Mouse (Mus musculus) MEL (cell line): ENCODE measurements around the gene Zfp27. TPM values are rescaled to one million over a fixed set of nuclear protein-coding genes. Genes with fewer than 3 reads are reported as not detected.

Source experiments
- DNase-seq: peaks from one replicate; pipeline ENCODE4 v3.0.0; 2011; ENCODE audit warnings: low read depth, low spot score
- H3K27ac ChIP-seq: 2 replicates; pipeline ENCODE4 v1.5.1; 2012; ENCODE audit warnings: low read depth, mild to moderate bottlenecking, control low read depth, low read length, moderate library complexity; ENCODE audit not compliant: control insufficient read depth
- H3K27me3 ChIP-seq, 2 experiments: fragments of 150-350 bp in 1 of 2; sonication (generic) in 1 of 2; 2 replicates each; pipeline ENCODE4 v1.6.1; 2012; ENCODE audit warnings: low read length in 2 of 2, mild to moderate bottlenecking in 2 of 2, improper control_type of control experiment in 1 of 2, moderate library complexity in 1 of 2; ENCODE audit not compliant: insufficient read depth in 2 of 2, control insufficient read depth in 1 of 2
- H3K36me3 ChIP-seq, 2 experiments: 2 replicates each; pipeline ENCODE4 v1.6.1; 2012 to 2014; ENCODE audit warnings: low read length in 2 of 2, improper control_type of control experiment in 1 of 2, inconsistent platforms in 1 of 2, mild to moderate bottlenecking in 1 of 2; ENCODE audit not compliant: insufficient read depth in 2 of 2, control insufficient read depth in 1 of 2
- H3K4me1 ChIP-seq, 2 experiments: fragments of 150-350 bp in 1 of 2; sonication (generic) in 1 of 2; 2 replicates each; pipeline ENCODE4 v1.6.1; 2012; ENCODE audit warnings: low read length in 2 of 2, improper control_type of control experiment in 1 of 2, mild to moderate bottlenecking in 1 of 2; ENCODE audit not compliant: insufficient read depth in 2 of 2, control insufficient read depth in 1 of 2
- H3K4me3 ChIP-seq, 2 experiments: fragments of 150-350 bp in 1 of 2; sonication (generic) in 1 of 2; 2 replicates each; pipeline ENCODE4 v1.5.1; 2012; ENCODE audit warnings: low read depth in 2 of 2, low read length in 2 of 2, mild to moderate bottlenecking in 2 of 2, moderate library complexity in 2 of 2, control low read depth in 1 of 2, improper control_type of control experiment in 1 of 2; ENCODE audit not compliant: control insufficient read depth in 1 of 2, insufficient read depth in 1 of 2
- H3K79me2 ChIP-seq: 2 replicates; pipeline ENCODE4 v1.6.1; 2012; ENCODE audit warnings: mild to moderate bottlenecking, low read length, moderate library complexity; ENCODE audit not compliant: control insufficient read depth, poor library complexity, insufficient read depth
- H3K9ac ChIP-seq: 2 replicates; pipeline ENCODE4 v1.6.1; 2012; ENCODE audit warnings: low read depth, mild to moderate bottlenecking, control low read depth, low read length, moderate library complexity; ENCODE audit not compliant: control insufficient read depth, poor library complexity, severe bottlenecking
- H3K9me3 ChIP-seq: fragments of 150-350 bp; sonication (generic); replicated peaks from 2 replicates; pipeline ENCODE4 v1.6.1; 2012; ENCODE audit warnings: mild to moderate bottlenecking, low read length, improper control_type of control experiment, moderate library complexity; ENCODE audit not compliant: insufficient read depth
- CHD1 ChIP-seq: IDR thresholded peaks from 2 replicates; pipeline ENCODE4 v1.6.1; 2012; ENCODE audit warnings: low read depth, mild to moderate bottlenecking, inconsistent platforms, low read length, improper control_type of control experiment
- E2F4 ChIP-seq: IDR thresholded peaks from 2 replicates; pipeline ENCODE4 v1.6.1; 2011; ENCODE audit warnings: low read depth, low read length, improper control_type of control experiment, borderline replicate concordance
- EP300 ChIP-seq, 2 experiments: IDR thresholded peaks; 2 replicates each; pipeline ENCODE4 v1.6.1; 2011; ENCODE audit warnings: improper control_type of control experiment in 2 of 2, low read length in 2 of 2, low read depth in 1 of 2, mild to moderate bottlenecking in 1 of 2
- GATA1 ChIP-seq: IDR thresholded peaks from 2 replicates; pipeline ENCODE4 v1.6.1; 2011; ENCODE audit warnings: low read depth, low read length, improper control_type of control experiment
- KAT2A ChIP-seq: conservative IDR thresholded peaks from 2 replicates; pipeline ENCODE4 v1.6.1; 2012; ENCODE audit warnings: low read depth, low read length, improper control_type of control experiment, inconsistent platforms
- MEF2A ChIP-seq: IDR thresholded peaks from 2 replicates; pipeline ENCODE4 v1.6.1; 2014; ENCODE audit warnings: low read depth, mild to moderate bottlenecking, inconsistent platforms, low read length, improper control_type of control experiment; ENCODE audit not compliant: poor library complexity, insufficient replicate concordance, severe bottlenecking; ENCODE audit errors: extremely low read depth
- POLR2A ChIP-seq, 2 experiments: IDR thresholded peaks; 2 replicates each; pipeline ENCODE4 v1.6.1; 2011 to 2012; ENCODE audit warnings: low read length in 2 of 2, mild to moderate bottlenecking in 2 of 2, control low read depth in 1 of 2, improper control_type of control experiment in 1 of 2, low read depth in 1 of 2, moderate library complexity in 1 of 2; ENCODE audit not compliant: control insufficient read depth in 1 of 2, insufficient read depth in 1 of 2, poor library complexity in 1 of 2
- RAD21 ChIP-seq: IDR thresholded peaks from 2 replicates; pipeline ENCODE4 v1.6.1; 2011; ENCODE audit warnings: mild to moderate bottlenecking, low read depth, low read length, improper control_type of control experiment
- SIN3A ChIP-seq: IDR thresholded peaks from 2 replicates; pipeline ENCODE4 v1.6.1; 2012; ENCODE audit warnings: low read length, improper control_type of control experiment, inconsistent platforms
- SMC3 ChIP-seq: IDR thresholded peaks from 2 replicates; pipeline ENCODE4 v1.6.1; 2011; ENCODE audit warnings: low read depth, low read length, improper control_type of control experiment
- TBP ChIP-seq: IDR thresholded peaks from 2 replicates; pipeline ENCODE4 v1.8.0; 2011; ENCODE audit warnings: low read depth, low read length, improper control_type of control experiment
- USF1 ChIP-seq: IDR thresholded peaks from 2 replicates; pipeline ENCODE4 v1.6.1; 2014; ENCODE audit warnings: low read depth, mild to moderate bottlenecking, inconsistent platforms, low read length, improper control_type of control experiment, moderate library complexity
- ZC3H11A ChIP-seq: IDR thresholded peaks from 2 replicates; pipeline ENCODE4 v1.6.1; 2012; ENCODE audit warnings: low read depth, mild to moderate bottlenecking, inconsistent platforms, low read length, improper control_type of control experiment
- ZKSCAN1 ChIP-seq: IDR thresholded peaks from 2 replicates; pipeline ENCODE4 v1.6.1; 2012; ENCODE audit warnings: low read depth, mild to moderate bottlenecking, inconsistent platforms, low read length, improper control_type of control experiment, moderate library complexity
- polyA plus RNA-seq, 2 experiments: library from polyadenylated mRNA; stranded (reverse) in 1 of 2; unstranded in 1 of 2; fragments of >175 nt in 1 of 2; fragments of >200 nt in 1 of 2; gene quantifications; 2 replicates each; pipeline versions ENCODE4 v1.2.1 to v1.2.4; 2012; ENCODE audit warnings: low replicate concordance in 2 of 2, low read depth in 1 of 2; ENCODE audit not compliant: insufficient read length in 2 of 2, insufficient read depth in 1 of 2, missing spikeins in 1 of 2
- total RNA-seq: library from RNA; depleted of rRNA; stranded (reverse); fragments of 300-350 nt; gene quantifications from 2 replicates; pipeline ENCODE4 v1.2.3, GENCODE M21; 2012

Zfp27 gene
- total and polyA plus RNA-seq, 3 experiments = 4.9 to 5.0 TPM; not detected in 1

GRCm38 (mm10) chr7:29912172-29912571 lies 5.8 kb upstream of the Zfp27 start:
- DNase-seq = no peak
- H3K27ac ChIP-seq = no peak overlapping the region
- H3K9me3 ChIP-seq = no peaks in the 10 kb centered on the region
- no peak overlapping the region for H3K9ac ChIP-seq
- H3K79me2 ChIP-seq = no peaks in the 10 kb centered on the region
- no peak overlapping the region for H3K4me3 ChIP-seq
- H3K4me1 ChIP-seq = peaks cover 0 to 2% of the 10 kb centered on the region in 2 experiments; a peak in 1 of 4 replicates
- no peaks in the 10 kb centered on the region for H3K27me3 ChIP-seq
- TF ChIP-seq TBP = no peak
- H3K36me3 ChIP-seq = no peaks in the 10 kb centered on the region; a peak in 1 of 4 replicates

GRCm38 (mm10) chr7:29910252-29910651 lies 3.9 kb upstream of the Zfp27 start:
- Histone ChIP-seq H3K4me1 (peaks cover 0 to 5% of the 10 kb centered on the region in 2 experiments; a peak in 1 of 4 replicates), H3K27me3 (no peaks in the 10 kb centered on the region), H3K36me3 (no peaks in the 10 kb centered on the region; a peak in 1 of 4 replicates), H3K4me3 (no peak overlapping the region), H3K27ac (no peak overlapping the region), H3K79me2 (no peaks in the 10 kb centered on the region), H3K9ac (no peak overlapping the region), H3K9me3 (no peaks in the 10 kb centered on the region)
- TF ChIP-seq ZC3H11A = no peak
- TF ChIP-seq USF1 = no peak
- no peak for TF ChIP-seq SMC3
- TF ChIP-seq GATA1 = no peak
- TF ChIP-seq KAT2A = no peak
- no peak for TF ChIP-seq ZKSCAN1
- TF ChIP-seq TBP = no peak
- TF ChIP-seq SIN3A = no peak
- no peak for TF ChIP-seq RAD21
- TF ChIP-seq CHD1 = no peak
- TF ChIP-seq MEF2A = no peak
- TF ChIP-seq POLR2A (IDR thresholded peaks at IDR 0.05; ENCODE audit: control insufficient read depth in 1 of 2, insufficient read depth in 1 of 2, low read depth in 1 of 2, low read length in 2 of 2, poor library complexity in 1 of 2) = no peak
- no peak for TF ChIP-seq EP300 (IDR thresholded peaks at IDR 0.05; ENCODE audit: low read depth in 1 of 2, low read length in 2 of 2)
- no peak for TF ChIP-seq E2F4
- no peak for DNase-seq
